Mouse (Mus musculus) liver, adult 2 months (tissue): ENCODE results near the gene Sap30.

Experiments used
- CTCF ChIP-seq: fragments of 200-500 bp; IDR thresholded peaks from 2 replicates; pipeline ENCODE4 v1.5.1; 2011; ENCODE audit warnings: low read depth, low read length, control low read depth
- POLR2A ChIP-seq: fragments of 200-500 bp; IDR thresholded peaks from 2 replicates; pipeline ENCODE4 v1.6.1; 2011; ENCODE audit warnings: low read length, control low read depth; ENCODE audit not compliant: insufficient read depth; ENCODE audit errors: extremely low read depth

- TF ChIP-seq POLR2A (no peak), CTCF (no peak)
Observed at GRCm38 (mm10) chr8:57457152-57457551, 30.5 kb downstream of the Sap30 start.
